Mouse (Mus musculus): ENCODE data around the gene Ascl5.

- no peak for TF ChIP-seq CTCF (IDR thresholded peaks at IDR 0.05; ENCODE audit: insufficient read depth, low read depth, low read length)
- no peak for TF ChIP-seq POLR2A (IDR thresholded peaks at IDR 0.05; ENCODE audit: insufficient read depth, low read depth, low read length)
Observed at GRCm38 (mm10) chr1:136031697-136032096, 18.9 kb upstream of the Ascl5 start.

All from olfactory bulb, adult 2 months (tissue).